Mouse (Mus musculus): ENCODE measurements around the gene Trim62.

Gene Trim62

DNA sequence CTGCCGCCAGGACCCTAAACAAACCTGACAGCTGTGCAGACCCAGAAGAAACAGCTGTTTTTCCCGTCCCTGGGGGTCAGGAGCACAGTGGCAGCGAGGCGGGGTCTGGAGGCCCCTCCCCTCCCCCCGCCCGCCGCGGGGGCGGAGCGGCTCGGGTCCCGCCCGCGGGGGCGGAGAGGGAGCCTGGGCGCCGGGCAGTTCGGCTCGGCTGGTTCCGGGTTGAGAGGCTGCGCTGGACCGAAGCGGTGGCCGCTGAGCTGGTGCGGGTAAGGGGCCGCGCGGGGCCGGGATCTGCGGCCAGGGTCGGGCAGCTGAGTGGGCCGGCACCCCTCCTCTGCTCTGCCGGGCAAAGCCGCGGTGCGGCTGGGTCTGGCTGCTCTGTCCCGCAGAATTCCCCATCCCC lies at the start of gene Trim62:
Trim62 (plus strand) TSS at position 202 of the 403 bp plus-strand sequence.
- peak; percentile 60 to 80 for DNase-seq (ENCODE audit: low spot score in 2 of 2)

DNA sequence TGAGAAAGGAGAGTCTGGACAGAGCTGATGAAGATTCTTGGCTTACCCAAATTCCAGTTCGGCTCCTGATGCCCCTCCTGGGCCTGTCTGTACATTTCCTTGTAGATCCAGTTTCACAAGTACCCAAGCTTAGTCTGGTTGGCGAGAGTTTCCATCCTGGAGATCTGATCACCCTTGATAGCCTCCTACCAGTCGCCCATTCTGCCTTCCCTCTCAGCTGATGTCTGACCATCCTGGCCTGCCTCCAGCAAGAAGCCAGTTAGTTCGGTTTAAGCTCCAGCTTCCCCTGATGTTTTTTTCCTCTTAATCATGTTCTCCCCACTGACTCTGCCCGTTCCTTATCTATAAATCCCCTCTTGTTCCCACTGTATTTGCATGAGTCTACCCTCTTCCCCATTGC lies 45.2 kb upstream of the Trim62 start:
- no peak for DNase-seq (ENCODE audit: low spot score in 2 of 2)

DNA sequence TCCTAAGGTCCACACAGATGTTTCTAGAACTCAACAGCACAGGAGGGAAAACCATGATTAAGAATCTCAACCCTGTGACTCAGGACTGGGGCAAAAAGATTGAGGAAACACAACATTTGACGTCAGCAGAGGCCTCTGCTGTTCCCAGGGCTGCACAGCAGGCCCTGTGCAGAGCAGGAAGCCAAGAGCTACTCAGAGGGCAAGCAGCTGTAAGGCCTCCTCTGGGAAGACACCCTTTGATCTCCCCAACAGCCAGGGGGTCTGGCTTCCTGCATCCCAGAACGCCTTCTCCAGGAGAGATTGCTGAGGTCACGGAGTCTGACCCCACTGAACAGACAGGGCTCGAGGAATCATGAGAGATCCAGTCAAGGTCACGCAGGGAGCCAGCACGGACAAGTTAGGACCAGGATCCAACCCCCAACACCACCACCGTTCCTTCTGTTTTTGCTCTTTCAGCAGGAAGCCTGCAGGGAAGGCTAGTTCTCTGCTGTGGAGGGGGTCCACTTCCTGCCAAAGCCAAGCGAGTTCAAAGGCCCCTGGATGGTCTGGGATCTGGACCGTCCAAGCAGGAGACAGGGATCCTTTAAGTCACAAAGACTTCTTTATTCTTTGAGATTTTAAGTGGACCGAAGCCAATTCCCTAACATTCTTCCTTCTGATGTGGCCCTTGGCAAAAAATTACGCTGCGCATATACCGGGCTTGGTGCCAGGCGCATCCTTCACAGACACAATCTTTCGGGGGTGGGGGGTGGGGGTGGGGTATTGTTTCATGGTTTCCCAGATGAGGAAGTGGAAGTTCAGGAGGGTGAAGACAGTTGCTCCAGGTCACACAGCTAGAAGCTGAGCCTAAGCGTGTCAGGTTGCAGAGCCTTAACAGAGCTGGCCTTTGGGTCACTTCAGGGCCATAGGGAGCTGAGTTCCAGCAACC lies 43.3 kb upstream of the Trim62 start:
- DNase-seq (ENCODE audit: low spot score in 2 of 2): peak in 1 of 2 experiments; percentile 24

DNA sequence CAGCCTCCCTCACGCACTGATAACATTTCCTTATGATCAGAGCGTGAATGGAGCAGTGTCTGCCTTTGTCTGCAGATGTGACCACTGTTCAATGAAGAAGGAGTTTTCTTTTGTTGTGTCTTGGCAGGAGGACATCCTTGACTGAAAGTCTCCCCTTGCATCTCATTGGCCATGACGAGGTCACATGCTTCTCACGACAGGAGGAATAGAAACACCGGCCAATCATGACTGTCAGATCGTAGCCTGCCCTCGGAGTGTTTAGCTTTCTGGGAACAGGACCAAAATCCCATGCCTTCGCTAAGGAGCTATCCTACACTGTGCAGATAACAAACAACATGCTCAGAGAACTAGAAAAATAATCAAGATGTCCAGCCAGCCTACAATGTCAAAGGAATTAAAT lies 42.1 kb upstream of the Trim62 start:
- DNase-seq (ENCODE audit: low spot score in 2 of 2): no peak

DNA sequence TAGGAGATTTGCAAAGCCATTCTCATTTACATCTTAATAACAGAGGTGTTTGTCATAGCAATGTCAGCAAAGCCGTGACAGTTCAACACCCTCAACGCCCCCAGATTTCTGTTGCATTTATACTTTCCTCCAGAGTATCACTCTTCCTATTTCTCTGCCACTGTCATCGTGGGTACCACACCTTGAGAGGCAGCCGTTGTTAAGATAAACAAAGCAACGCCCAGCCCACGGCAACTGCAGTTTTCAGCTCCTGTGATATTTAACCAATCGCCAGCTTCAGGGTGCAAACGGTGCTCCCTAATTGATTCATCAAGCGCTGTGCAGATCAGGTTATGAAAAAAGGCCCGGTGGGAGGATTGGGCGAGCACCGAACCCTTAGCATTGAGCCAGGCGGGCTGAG lies 38.8 kb upstream of the Trim62 start:
- no peak for DNase-seq (ENCODE audit: low spot score in 2 of 2)

DNA sequence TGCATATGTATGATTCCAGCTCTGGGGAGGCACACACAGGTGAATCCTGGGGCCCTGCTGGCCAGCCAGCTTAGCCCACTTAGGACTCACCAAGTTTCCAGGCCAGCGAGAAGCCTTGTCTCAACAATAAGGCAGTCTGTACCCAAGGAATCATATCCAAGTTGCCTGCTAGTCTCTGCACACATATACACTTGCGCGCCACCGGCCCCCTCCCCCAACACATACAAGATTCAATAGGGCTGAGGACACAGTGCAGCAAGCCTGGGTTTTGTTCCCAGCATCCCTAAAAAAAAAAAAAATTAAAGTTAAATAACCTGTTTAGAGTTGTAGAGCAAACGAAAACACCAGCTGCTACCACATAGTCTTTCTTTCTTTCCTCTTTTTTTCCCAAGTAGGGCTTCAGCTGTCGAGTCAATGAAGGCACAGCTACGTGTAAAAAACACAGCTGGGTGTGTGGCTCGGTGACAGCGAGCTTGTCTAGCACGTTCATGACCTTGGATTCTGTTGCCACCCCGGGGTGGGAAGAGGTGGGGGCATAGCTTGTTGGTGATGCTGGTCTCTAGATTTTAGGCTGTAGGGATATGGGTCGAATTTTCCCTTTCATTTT lies 37.9 kb upstream of the Trim62 start:
- no peak for DNase-seq (ENCODE audit: low spot score in 2 of 2)

DNA sequence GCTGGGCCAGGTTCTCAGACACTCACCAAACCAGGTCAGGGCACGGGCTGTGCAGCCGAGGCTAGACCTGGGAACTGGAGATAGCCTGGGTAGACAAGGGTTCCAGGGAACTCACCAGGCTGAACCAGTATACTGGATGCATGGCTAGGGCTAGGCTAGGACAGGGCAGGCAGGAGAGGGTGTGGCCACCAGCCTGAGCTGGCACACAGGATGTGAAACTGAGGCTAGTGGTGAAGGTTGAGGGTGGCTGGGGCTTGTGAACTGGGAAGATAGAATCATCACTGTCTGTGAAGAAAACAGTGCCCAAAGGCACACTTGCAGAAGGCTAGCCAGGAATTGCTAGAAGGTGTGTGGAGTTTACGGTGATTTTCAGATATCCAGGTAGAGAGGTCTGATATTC lies 34.4 kb upstream of the Trim62 start:
- DNase-seq (ENCODE audit: low spot score in 2 of 2): no peak

DNA sequence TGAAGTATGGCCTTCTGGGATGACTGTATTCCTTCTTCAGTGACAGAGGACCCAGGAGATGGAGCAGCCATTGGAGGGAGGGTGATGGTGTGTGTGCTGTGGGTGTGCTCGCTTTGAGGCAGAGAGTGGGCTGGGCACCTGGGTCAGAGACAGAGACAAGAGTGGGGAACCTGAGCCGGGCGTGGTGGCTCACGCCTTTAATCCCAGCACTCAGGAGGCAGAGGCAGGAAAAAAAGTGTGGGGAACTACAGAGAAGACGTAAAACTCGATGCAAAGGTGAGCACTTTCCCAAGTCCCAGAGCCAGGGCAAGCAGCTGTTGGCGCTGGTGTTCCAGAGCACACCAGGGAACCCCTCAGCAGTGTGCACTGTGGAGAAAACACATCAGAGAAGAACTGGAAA lies 33.7 kb upstream of the Trim62 start:
- DNase-seq (ENCODE audit: low spot score in 2 of 2): no peak

DNA sequence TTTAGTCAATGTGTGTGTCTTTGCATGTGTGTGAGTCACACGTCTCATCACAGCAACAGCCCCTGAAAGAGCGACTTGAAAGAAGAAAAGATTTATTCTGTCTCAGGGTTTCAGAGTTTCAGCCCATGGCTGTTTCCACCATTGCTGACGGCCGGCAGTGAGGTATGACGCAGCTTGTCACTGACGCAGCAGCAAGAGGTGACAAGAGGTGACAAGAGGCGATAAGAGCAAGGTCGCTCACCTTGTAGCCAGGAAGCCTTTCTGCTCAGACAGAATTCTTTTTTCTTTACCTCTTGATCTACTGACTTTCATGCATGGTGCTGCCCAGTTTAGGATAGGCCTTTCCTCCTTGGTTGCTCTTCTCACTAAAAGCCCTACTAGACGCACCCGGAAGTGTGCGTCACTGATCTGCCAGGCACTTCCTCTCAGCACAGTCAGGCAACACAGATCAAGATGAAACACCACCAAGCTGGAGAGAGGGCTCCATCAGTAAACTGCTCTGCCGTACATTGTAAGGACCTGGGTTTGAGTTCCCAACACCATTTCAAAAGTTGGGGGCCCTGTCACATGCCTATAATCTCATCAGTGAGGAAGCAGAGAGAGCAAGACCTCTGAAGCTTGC lies 31.0 kb upstream of the Trim62 start:
- DNase-seq (ENCODE audit: low spot score in 2 of 2): no peak

DNA sequence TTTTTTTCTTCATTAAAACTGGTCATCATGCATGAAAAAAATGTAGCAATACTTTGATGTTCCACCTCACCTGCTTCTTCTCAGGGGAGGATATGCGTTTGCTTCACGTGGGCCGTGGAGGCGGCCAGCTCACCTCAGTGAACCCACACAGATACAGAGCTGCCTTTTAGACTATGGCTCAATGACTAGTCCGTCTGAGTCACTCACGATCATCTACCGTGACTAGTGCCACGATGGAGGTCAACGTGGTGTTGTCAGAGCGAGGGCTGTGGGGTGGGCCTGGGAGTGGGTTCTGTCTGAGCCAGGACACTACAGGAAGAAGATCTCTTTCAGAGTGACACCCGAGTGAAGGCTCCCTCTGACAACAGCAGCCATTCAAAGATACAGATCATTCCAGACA lies 30.3 kb upstream of the Trim62 start:
- no peak for DNase-seq (ENCODE audit: low spot score in 2 of 2)

DNA sequence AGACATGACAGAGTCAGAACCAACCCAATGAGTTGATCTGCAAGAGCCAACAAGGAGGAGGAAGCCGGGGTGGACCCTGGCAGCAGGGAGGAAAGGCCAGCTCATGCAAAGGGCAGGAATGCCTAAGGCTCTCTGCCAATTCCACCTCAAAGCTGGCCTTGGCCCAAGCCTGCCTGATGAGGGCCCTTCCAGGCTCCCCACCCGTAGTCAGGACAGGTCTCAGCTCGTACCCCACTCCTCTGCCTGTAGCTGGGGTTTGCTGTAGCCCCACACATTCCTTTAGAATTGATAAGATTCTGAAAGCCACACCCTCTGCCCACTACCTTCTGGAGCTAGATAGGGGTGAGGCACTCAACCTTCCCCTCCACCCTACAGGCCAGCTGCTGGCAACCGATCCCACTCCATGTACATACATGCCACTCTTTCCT lies 27.8 kb upstream of the Trim62 start:
- no peak for DNase-seq (ENCODE audit: low spot score in 2 of 2)

DNA sequence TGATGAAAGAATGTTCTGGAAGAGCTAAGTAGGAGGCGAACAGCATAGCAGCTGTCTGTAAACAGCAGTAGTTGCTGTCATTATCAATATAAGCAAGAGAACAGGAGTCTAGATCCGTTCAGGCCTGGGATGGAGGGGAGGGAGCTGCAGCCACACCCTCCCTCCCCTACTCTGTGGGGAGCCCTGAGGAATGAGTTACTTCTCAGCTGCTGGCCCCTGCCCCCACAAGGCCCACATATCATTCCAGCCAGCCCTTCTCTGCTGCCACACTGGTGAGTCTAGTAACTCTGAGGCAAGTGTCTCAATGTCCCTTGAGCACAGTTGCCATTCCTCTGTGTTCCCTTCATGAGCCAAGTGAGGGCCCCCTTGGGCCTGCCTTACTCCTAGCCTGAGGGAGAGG lies 26.2 kb upstream of the Trim62 start:
- no peak for DNase-seq (ENCODE audit: low spot score in 2 of 2)

DNA sequence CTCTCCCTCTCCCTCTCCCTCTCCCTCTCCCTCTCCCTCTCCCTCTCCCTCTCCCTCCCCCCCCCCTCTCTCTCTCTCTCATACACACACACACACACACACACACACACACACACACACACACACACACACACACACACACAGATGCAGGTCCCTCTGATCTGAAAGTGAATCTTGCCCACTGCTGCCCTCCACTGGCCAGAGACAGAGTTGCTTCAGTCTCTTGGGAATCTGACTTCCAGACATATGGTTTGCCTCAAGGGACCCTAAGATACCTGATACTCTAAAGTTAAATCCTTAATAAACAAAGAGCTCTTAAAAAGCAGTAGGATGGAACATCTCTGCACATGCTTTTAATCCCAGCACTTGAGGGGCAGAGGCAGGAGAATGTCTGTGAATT lies 25.2 kb upstream of the Trim62 start:
- DNase-seq (ENCODE audit: low spot score in 2 of 2): peak; percentile 61 to 81

DNA sequence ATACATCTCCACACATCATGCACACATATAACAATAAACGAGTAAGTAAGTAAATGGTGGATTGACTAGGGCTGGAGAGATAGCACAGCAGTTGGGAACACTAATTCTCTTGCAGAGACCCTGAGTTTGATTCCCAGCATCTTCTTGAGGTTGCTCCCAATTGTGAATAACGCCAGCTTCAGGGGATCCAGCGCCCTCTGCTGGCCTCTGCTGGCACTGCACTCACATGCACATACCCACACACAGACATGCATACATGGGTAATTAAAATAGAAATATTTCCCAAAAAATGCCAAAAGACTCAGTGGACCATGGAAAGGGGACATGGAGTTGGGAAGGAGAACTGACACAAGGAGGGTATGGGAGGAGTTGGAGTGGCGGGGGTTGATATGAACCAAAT lies 24.5 kb upstream of the Trim62 start:
- no peak for DNase-seq (ENCODE audit: low spot score in 2 of 2)

DNA sequence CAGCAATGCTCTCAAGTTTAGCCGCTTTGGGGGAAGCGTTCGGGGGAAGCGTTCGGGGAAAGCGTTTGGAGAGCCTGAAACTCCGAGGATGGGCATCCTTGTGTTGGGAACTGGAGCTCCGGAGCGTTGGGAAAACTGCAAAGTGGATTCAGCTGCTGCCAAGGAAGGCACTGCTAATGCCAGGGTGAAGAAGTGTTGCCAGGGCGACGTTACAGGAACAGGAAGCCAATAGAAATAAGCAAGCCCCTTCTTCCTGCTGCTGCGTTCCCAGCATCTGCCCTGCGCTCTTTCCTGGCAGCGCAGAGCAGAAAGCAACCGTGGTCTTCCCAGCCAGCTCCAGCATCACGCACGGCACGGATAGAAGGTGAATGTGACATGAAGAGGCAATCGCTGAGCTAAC lies 10.4 kb upstream of the Trim62 start:
- peak in 1 of 2 experiments; percentile 63 for DNase-seq (ENCODE audit: low spot score in 2 of 2)

DNA sequence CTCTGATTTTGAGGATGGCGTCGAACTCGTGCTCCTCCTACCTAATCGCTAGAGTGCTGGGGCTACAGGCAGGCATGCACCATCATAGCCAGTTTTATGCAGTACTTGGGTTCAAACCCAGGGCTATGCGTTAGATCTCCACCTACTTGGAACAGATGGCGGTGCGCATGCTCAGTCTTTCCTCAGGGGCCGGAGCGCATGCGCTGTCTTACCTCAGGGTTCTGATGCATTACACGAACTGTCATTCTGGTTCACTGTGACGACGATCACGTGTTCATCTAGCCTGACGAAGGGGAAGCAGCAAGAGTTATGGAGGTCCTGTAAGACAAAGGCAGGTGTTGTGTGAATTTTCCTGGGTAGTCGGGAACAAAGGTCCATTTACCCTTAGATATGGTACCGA lies 9.3 kb upstream of the Trim62 start:
- no peak for DNase-seq (ENCODE audit: low spot score in 2 of 2)

DNA sequence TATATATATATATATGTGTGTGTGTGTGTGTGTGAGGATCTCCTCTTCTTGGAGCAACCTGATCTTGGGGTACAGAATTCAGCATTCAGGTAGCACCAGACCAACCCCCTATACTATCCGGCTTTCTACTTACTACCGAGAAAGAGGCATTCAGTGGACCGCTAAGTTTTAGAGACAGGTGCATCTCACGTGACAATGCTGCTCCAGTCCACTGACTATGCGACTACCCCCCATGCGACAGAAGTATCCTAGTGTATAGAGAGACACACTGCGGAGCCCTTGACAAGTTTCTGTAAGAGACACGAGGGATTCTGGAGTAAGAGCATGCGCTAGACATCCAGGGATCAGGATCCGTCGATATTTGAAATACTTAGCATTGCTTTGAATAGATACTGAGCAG lies 7.9 kb upstream of the Trim62 start:
- no peak for DNase-seq (ENCODE audit: low spot score in 2 of 2)

DNA sequence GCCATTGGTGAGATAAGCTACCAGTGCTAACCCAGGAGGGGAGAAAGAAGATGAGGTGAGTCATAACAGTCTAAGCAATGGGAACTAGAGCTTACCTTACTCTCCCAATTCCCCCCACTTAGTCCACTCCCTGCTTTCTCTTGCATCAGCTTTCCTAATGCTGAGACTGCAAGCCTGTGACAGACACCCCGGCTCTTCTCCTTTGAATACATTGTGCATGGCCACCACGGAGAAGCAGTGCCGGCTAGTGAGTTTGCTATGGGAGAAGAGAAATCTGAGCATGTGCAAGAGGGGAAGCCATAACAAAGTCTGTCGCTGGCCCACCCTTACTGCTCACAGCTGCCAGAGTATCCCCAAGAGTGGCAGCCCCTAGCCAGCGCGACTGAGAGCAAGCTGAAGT lies 5.9 kb upstream of the Trim62 start:
- DNase-seq (ENCODE audit: low spot score in 2 of 2): no peak

DNA sequence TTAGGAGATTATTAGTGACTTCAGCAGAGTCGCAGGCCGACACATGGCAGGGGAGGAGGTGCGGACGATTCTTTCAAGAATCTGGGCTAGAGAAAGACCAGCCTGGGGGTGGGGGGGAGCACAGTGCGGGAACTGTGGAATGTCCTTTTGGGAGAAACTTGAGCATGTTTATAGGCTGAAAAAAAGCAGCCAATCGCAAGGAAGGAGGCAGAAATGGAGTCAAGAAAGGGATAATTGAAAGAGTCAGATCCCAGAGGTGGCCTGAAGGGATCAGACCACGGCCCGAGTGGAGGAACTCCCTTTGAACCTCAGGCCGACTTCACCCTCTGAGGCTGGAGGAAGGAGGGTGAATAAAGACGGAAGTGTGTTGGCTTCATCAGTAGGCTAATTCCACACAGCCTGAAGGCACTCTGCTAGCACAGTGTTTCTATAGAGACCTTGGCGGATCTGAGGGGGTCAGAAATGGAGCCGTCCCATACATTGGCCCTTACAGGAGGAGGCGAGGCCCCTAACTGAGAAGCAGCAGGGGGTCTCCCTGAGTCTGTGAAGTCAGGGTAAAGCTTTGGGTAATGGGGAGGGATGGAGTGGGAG lies 4.4 kb upstream of the Trim62 start:
- DNase-seq (ENCODE audit: low spot score in 2 of 2): no peak

DNA sequence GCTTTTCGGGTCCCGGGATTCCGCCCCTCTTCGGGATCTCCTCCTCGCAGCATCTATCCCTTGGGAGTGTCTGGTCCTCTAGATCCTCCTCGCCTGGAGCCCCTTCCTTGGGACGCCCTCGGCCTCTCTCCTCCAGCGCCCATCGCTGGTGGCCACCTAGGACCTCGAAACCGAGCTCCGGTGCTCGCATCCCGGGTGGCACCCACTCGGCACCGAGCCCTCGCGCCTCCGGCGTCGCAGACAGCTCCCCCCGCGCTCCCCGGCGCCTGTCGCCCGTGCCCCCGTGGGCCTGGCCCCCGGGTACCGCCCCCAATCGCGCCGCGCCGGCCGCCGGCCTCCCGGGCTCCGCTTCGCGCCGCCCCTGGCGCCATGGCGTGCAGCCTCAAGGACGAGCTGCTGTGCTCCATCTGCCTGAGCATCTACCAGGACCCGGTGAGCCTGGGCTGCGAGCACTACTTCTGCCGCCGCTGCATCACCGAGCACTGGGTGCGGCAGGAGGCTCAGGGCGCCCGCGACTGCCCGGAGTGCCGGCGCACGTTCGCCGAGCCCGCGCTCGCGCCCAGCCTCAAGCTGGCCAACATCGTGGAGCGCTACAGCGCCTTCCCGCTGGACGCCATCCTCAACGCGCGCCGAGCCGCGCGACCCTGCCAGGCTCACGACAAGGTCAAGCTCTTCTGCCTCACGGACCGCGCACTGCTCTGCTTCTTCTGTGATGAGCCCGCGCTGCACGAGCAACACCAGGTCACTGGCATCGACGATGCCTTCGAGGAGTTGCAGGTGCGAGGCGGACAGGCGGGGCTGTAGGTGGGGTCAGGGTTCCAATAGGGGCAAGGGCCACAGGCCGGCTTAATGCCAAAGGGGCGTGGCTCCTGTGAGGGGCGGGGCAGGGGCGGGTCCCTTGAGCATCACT lies 676 bp downstream of the Trim62 start:
- DNase-seq (ENCODE audit: low spot score in 2 of 2): peak in 1 of 2 experiments; percentile 69

DNA sequence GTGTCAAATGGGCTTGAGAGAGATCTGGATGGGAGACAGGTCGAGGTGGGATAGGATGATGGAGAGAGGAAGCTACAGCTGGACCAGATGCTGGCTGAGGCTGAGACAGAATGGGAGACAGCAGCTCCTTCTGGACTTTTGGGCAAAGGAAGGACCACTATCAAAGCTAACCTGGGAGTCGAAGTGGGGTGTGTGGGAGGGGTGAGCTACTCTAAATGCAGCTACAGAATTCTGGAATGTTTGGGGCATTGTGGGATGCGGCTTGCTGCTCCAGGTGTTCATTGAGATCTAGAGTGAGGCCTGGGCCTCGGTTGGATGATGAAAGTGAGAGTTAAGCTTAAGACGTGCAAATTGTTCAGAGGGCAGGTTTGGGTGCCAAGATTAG lies 1.3 kb downstream of the Trim62 start:
- no peak for DNase-seq (ENCODE audit: low spot score in 2 of 2)
